Mouse (Mus musculus) kidney, postnatal 0 days (tissue): Measurements from ENCODE around the gene Pdhb. TPM values are rescaled to one million over a fixed set of nuclear protein-coding genes. Genes with fewer than 3 reads are reported as not detected.

Experiments used
- ATAC-seq: fragments of 200-750 bp; cut with Nextera tagmentation; replicated peaks from 2 replicates; pipeline ENCODE4 v1.8.0; 2017; ENCODE audit warnings: low read depth, moderate number of reproducible peaks, moderate TSS enrichment, moderate library complexity; ENCODE audit not compliant: low FRiP score
- DNase-seq: peaks from one replicate; pipeline ENCODE4 v3.0.0-alpha.2; 2016; ENCODE audit warnings: low spot score
- H3K27ac ChIP-seq: fragments of 300-500 bp; sonication (generic); 2 replicates; pipeline ENCODE4 v1.5.1; 2014; ENCODE audit warnings: mild to moderate bottlenecking
- H3K27me3 ChIP-seq: fragments of 300-500 bp; sonication (generic); 2 replicates; pipeline ENCODE4 v1.6.1; 2014; ENCODE audit warnings: low read length, mixed read lengths; ENCODE audit not compliant: insufficient read depth
- H3K36me3 ChIP-seq: fragments of 300-500 bp; sonication (generic); 2 replicates; pipeline ENCODE4 v1.6.1; 2014; ENCODE audit warnings: low read length, mixed read lengths; ENCODE audit not compliant: insufficient read depth
- H3K4me1 ChIP-seq: fragments of 300-500 bp; sonication (generic); replicated peaks from 2 replicates; pipeline ENCODE4 v1.6.1; 2014; ENCODE audit warnings: antibody characterized with exemption, low read length, mixed read lengths; ENCODE audit not compliant: insufficient read depth
- H3K4me2 ChIP-seq: fragments of 300-500 bp; sonication (generic); 2 replicates; pipeline ENCODE4 v1.6.1; 2014; ENCODE audit warnings: mild to moderate bottlenecking, low read length, moderate library complexity, mixed read lengths
- H3K4me3 ChIP-seq: fragments of 300-500 bp; sonication (generic); replicated peaks from 2 replicates; pipeline ENCODE4 v1.5.1; 2014; ENCODE audit warnings: low read depth, low read length
- H3K9ac ChIP-seq: fragments of 300-500 bp; sonication (generic); 2 replicates; pipeline ENCODE4 v1.6.1; 2014; ENCODE audit warnings: low read depth, low read length
- H3K9me3 ChIP-seq: fragments of 300-500 bp; sonication (generic); replicated peaks from 2 replicates; pipeline ENCODE4 v1.6.1; 2016; ENCODE audit warnings: low read length, inconsistent platforms, mixed read lengths
- CTCF ChIP-seq: IDR thresholded peaks from 2 replicates; pipeline ENCODE4 v1.5.1; 2016; ENCODE audit warnings: antibody characterized with exemption, low read depth, mild to moderate bottlenecking, moderate library complexity
- WGBS: fragments of 180-500 bp; shearing (Covaris S2); extraction: QIAGEN DNeasy Blood & Tissue Kit; methylation state at CpG from one replicate; pipeline ENCODE4 v1.1.7; 2014; 5-methylcytosine and 5-hydroxymethylcytosine counted together
- polyA plus RNA-seq: library from polyadenylated mRNA; unstranded; fragments of >200 nt; fragmentation: Nextera tagmentation; extraction: Ambion mirVana; gene quantifications from 2 replicates; pipeline ENCODE4 v1.2.1, GENCODE M21; 2015

The Pdhb gene
- 318 and 322 TPM in 2 replicates for polyA plus RNA-seq

DNA sequence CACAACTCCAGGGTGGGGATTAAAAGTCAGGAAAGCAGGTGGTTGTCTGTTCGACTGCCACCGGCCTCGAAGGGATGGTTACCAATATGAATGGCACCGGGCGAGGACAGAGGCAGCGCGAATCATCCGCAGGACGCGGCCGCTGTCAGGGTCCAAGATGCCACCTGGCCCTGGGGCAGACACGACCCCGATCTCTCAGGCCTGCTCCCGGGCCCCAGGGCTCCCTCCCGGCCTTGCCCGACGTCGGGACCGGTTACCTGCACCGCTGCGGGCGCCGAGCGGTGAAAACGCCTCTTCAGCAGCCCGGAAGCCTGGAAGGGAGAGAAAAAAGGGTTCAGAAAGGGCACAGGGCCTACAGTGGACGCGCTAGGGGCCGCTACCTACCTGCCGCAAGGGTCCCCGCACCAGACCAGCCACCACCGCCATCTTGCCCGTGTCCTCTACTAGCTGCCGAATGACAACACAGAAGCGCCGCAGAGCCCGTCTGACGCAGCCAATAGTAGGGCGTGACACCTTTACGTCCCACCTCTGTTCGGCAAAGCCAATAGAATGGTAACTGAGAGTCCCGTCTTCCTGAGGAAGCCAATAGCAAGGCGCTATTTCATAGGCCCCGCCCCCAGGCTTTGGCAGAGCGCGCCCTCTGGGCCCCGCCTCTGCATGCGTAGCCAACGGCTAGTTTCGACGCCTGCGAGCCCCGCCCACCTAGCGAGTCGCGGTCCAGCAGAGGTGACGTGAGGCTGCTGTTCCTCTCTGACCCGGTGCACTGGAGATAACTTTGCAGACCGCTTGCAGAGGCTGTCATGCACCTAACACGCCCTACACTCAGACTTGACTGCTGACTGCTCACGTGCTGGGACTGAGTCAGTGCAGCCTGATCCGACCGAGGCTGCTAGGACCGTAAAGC lies at the start of gene Pdhb:
TSS of gene Pdhb (minus strand) at position 519 of the 904 bp plus-strand sequence.
- H3K27me3 ChIP-seq = no peaks in the 10 kb centered on the region
- TF ChIP-seq CTCF = peak; percentile 46
- DNase-seq (peak; percentile 100), ATAC-seq (peak; percentile 99)
- H3K9me3 ChIP-seq = no peaks in the 10 kb centered on the region
- peak within 1 kb of the TSS; percentile 91 for H3K27ac ChIP-seq
- peak within 1 kb of the TSS; percentile 82 for H3K4me3 ChIP-seq
- peaks cover 20% of the 10 kb centered on the region for H3K36me3 ChIP-seq
- peak within 1 kb of the TSS; percentile 83 for H3K9ac ChIP-seq
- H3K4me2 ChIP-seq = peak within 1 kb of the TSS; percentile 83
- 0 out of 2 replicates have a peak, but pooled peaks cover 6% of the 10 kb centered on the region for H3K4me1 ChIP-seq
- under 1% methylated on average over 64 of the region's 64 CpGs for WGBS

DNA sequence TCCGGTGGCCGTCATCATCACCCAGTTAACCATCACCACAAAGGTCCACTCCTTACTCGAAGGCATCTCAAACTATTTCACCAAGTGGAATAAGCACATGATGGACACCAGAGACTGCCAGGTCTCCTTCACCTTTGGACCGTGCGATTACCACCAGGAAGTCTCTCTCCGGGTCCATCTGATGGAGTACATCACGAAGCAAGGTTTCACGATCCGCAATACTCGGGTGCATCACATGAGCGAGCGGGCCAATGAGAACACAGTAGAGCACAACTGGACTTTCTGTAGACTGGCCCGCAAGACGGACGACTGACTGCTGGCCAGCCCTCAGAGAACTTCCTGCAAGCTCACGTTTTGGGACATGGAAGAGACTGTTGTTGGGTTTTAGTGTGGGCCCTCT lies 49.7 kb upstream of the Pdhb start:
- DNase-seq = no peak
- no peak overlapping the region for H3K4me3 ChIP-seq
- peaks cover 24% of the 10 kb centered on the region; the same call in 1 of the 2 replicates for H3K36me3 ChIP-seq
- no peak for ATAC-seq
- H3K27me3 ChIP-seq = no peaks in the 10 kb centered on the region
- no peaks in the 10 kb centered on the region for H3K4me1 ChIP-seq
- no peaks in the 10 kb centered on the region for H3K9me3 ChIP-seq
- no peak overlapping the region for H3K9ac ChIP-seq
- 93% methylated on average over 16 of the region's 16 CpGs for WGBS
- TF ChIP-seq CTCF = no peak
- H3K4me2 ChIP-seq = no peak overlapping the region
- H3K27ac ChIP-seq = no peak overlapping the region

DNA sequence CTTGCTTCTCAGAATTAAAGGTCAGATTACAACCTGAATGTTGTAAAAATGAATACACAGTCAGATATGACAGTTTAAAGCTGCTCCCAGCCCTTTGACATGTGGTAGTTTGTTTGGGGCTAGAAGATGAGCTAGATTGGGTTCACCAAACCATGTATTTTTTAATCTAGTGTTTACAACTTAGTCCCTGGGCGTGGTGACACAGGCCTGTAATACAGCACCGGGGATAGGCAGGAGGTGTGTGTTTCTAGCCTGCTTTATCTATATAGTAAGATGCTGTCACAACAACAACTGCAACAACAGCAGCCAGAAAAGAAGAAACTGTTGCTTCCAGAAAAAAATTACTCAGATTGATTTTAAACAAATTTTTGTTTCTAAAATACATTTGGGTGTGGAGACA lies 48.1 kb upstream of the Pdhb start:
- DNase-seq = no peak
- Histone ChIP-seq H3K9me3 (no peaks in the 10 kb centered on the region), H3K9ac (no peak overlapping the region), H3K27ac (no peak overlapping the region), H3K4me1 (peaks cover 4% of the 10 kb centered on the region; the same call in 1 of the 2 replicates), H3K27me3 (no peaks in the 10 kb centered on the region), H3K4me3 (no peak overlapping the region), H3K36me3 (peaks cover 24% of the 10 kb centered on the region; the same call in 1 of the 2 replicates), H3K4me2 (no peak overlapping the region)
- ATAC-seq = no peak
- WGBS = 96% methylated on average over 2 of the region's 2 CpGs
- no peak for TF ChIP-seq CTCF

DNA sequence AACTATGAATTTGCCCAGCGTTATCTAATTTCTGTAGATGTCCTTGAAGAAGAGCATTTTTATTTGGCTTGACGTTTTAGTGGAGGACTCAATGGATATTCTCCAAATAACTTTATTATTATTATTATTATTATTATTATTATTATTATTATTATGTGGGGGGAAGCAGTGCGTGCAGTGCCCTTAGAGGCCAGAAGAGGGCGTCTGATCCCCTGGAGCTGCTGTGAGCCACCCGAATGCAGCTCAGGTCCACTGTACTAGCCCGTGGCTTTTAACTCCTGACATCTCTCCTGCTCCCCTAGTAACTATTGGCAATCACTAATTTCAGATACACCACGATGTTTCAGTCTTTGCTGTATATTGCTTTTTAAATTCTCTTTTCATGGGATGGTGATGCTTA lies 47.5 kb upstream of the Pdhb start:
- Histone ChIP-seq H3K27me3 (no peaks in the 10 kb centered on the region), H3K36me3 (peaks cover 24% of the 10 kb centered on the region; the same call in 1 of the 2 replicates), H3K4me3 (no peak overlapping the region), H3K4me2 (no peak overlapping the region), H3K4me1 (peaks cover 9% of the 10 kb centered on the region; the same call in 1 of the 2 replicates), H3K27ac (no peak overlapping the region), H3K9me3 (no peaks in the 10 kb centered on the region), H3K9ac (no peak overlapping the region)
- TF ChIP-seq CTCF = peak; percentile 45; the same call in 1 of the 2 replicates
- DNase-seq (no peak), ATAC-seq (no peak)
- WGBS = 77% methylated on average over 7 of the region's 7 CpGs

DNA sequence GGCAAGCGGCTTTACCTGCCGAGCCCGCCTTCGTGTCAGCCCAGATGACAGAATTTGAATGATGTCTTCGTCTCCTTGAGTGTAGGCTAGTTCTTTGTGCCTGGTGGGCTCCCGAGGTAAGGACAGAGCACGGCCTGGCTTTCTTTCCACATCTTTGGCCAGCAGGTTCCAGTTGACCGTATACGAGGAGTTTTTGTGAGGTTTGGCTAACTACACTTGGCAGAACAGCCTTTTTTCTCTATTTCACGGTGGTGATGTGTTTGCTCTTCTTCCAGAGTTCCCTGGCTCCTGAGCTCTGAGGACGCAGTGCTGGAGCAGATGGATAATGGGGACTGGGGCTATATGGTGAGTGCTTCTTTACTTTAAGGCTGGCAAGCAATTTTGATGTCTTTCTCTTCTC lies 47.1 kb upstream of the Pdhb start:
- DNase-seq = no peak
- Histone ChIP-seq H3K4me3 (no peak overlapping the region), H3K9me3 (no peaks in the 10 kb centered on the region), H3K4me2 (no peak overlapping the region), H3K36me3 (peaks cover 24% of the 10 kb centered on the region; the same call in 1 of the 2 replicates), H3K9ac (no peak overlapping the region), H3K4me1 (peaks cover 9% of the 10 kb centered on the region; the same call in 1 of the 2 replicates), H3K27ac (no peak overlapping the region), H3K27me3 (no peaks in the 10 kb centered on the region)
- 80% methylated on average over 11 of the region's 11 CpGs for WGBS
- ATAC-seq = no peak
- TF ChIP-seq CTCF = no peak

DNA sequence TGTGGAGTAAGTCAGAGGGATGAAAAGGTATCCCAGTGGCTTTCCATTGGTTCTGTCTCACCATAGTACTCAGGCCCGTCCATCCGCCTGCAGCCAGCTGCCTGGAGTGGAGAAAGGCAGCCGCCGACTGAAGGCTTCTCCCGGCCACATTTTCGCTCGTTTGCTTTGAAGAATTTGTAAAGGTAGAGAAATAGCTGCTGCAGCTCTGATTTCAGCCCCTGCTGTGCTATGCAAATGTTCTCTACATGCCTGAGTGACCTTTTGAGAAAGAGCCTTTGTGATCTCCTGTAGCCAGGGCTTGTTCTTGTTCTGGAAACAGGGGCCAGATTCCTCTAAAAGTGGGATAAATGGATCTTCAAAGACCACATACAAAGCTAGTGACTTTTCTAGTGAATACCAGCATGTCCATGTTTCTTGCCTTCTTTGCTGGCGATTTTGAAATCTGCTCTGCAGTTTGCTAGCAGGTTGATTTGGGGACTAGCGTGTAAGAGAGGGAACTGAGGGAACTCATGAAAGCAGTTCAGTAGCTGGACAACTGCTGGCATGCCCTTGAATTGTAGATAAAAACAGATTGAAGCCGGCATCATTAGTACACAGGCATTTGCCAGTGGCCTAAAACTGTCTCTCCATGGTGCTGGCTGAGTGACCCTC lies 46.0 kb upstream of the Pdhb start:
- H3K4me3 ChIP-seq = no peak overlapping the region
- H3K36me3 ChIP-seq = peaks cover 17% of the 10 kb centered on the region; the same call in 1 of the 2 replicates
- peak overlapping the region; percentile 83 for H3K27ac ChIP-seq
- no peak overlapping the region for H3K9ac ChIP-seq
- DNase-seq (peak; percentile 46), ATAC-seq (no peak)
- H3K4me2 ChIP-seq = peak overlapping the region; percentile 30
- H3K4me1 ChIP-seq = peaks cover 9% of the 10 kb centered on the region; the same call in 1 of the 2 replicates
- WGBS = 33% methylated on average over 10 of the region's 10 CpGs
- no peaks in the 10 kb centered on the region for H3K9me3 ChIP-seq
- H3K27me3 ChIP-seq = no peaks in the 10 kb centered on the region
- TF ChIP-seq CTCF = no peak
